Mouse (Mus musculus): ENCODE results near the gene Lrrc17. TPM values are rescaled to one million over a fixed set of nuclear protein-coding genes. Genes with fewer than 3 reads are reported as not detected.

Gene Lrrc17
- polyA plus RNA-seq, 1 experiment from 2014 or later, result 66.1 TPM

Other genes with a start within 250 kb of the Lrrc17 start
- 6.2 and 8.0 TPM in 2 replicates for gene Fgl2, start 170.9 kb upstream of the Lrrc17 start, polyA plus RNA-seq (2014; fragmentation: Nextera tagmentation; extraction: Ambion mirVana)
- 0.12 and 0.95 TPM in 2 replicates for gene Ccdc146, start 118.9 kb upstream of the Lrrc17 start, polyA plus RNA-seq (2014; fragmentation: Nextera tagmentation; extraction: Ambion mirVana)
- 7.6 and 8.8 TPM in 2 replicates for gene Fam185a, start 118.6 kb upstream of the Lrrc17 start, polyA plus RNA-seq (2014; fragmentation: Nextera tagmentation; extraction: Ambion mirVana)
- 0.29 TPM in 2 replicates for gene Fbxl13, start 102.1 kb downstream of the Lrrc17 start, polyA plus RNA-seq (2014; fragmentation: Nextera tagmentation; extraction: Ambion mirVana)
- gene Armc10, start 102.3 kb downstream of the Lrrc17 start, polyA plus RNA-seq (2014; fragmentation: Nextera tagmentation; extraction: Ambion mirVana), result 57.5 and 59.2 TPM in 2 replicates
- gene Napepld, start 157.8 kb downstream of the Lrrc17 start, polyA plus RNA-seq (2014; fragmentation: Nextera tagmentation; extraction: Ambion mirVana), result 3.4 and 3.7 TPM in 2 replicates
- 83.7 and 84.3 TPM in 2 replicates for gene Pmpcb, start 193.6 kb downstream of the Lrrc17 start, polyA plus RNA-seq (2014; fragmentation: Nextera tagmentation; extraction: Ambion mirVana)
- 64.2 and 68.0 TPM in 2 replicates for gene Dnajc2, start 241.7 kb downstream of the Lrrc17 start, polyA plus RNA-seq (2014; fragmentation: Nextera tagmentation; extraction: Ambion mirVana)
- 158 and 162 TPM in 2 replicates for gene Psmc2, start 241.7 kb downstream of the Lrrc17 start, polyA plus RNA-seq (2014; fragmentation: Nextera tagmentation; extraction: Ambion mirVana)

All from stomach, embryonic 14.5 days (tissue).